Mouse (Mus musculus) spleen, postnatal 10 days (tissue): ENCODE results near the gene Macf1.
"Not testable (repeated sequence)": the region's sequence is repeated elsewhere in the genome, so short reads cannot be mapped to it uniquely, and the experiment has no call there.

Experiments
- DNase-seq, 2 experiments: peaks; one replicate each; pipeline ENCODE4 v3.0.0; 2021 to 2022; ENCODE audit warnings: low spot score in 2 of 2

Gene Macf1

GRCm38 (mm10) chr4:123360771-123361170 lies 323.4 kb downstream of the Macf1 start:
- no peak for DNase-seq

GRCm38 (mm10) chr4:123358613-123359012 lies 325.5 kb downstream of the Macf1 start:
- DNase-seq = no peak

GRCm38 (mm10) chr4:123355941-123356340 lies 328.2 kb downstream of the Macf1 start:
- DNase-seq = no peak

- DNase-seq = peak in 1 of 2 experiments; percentile 36
These were observed 330.8 kb downstream of the Macf1 start for GRCm38 (mm10) chr4:123353271-123353877.

GRCm38 (mm10) chr4:123343471-123343789 lies 340.7 kb downstream of the Macf1 start:
- no peak for DNase-seq

GRCm38 (mm10) chr4:123342642-123343470 lies 341.3 kb downstream of the Macf1 start, which contains the start of gene Bmp8a:
Bmp8a (minus strand) TSS chr4:123343252.
- DNase-seq = peak; percentile 38 to 77

- peak in 1 of 2 experiments; percentile 25 for DNase-seq
These were observed 342.0 kb downstream of the Macf1 start for GRCm38 (mm10) chr4:123342091-123342641.

- no peak for DNase-seq
These were observed 343.9 kb downstream of the Macf1 start for GRCm38 (mm10) chr4:123340232-123340631.

- no peak for DNase-seq
These were observed 346.5 kb downstream of the Macf1 start for GRCm38 (mm10) chr4:123337693-123338092.

- DNase-seq = no peak
These were observed 348.2 kb downstream of the Macf1 start for GRCm38 (mm10) chr4:123335796-123336585.

GRCm38 (mm10) chr4:123335244-123335643 lies 348.9 kb downstream of the Macf1 start:
- DNase-seq = not testable (repeated sequence)

GRCm38 (mm10) chr4:123334177-123334576 lies 350.0 kb downstream of the Macf1 start:
- no peak for DNase-seq

- no peak for DNase-seq
These were observed 351.0 kb downstream of the Macf1 start for GRCm38 (mm10) chr4:123333151-123333550.

- DNase-seq = not testable (repeated sequence)
These were observed 352.2 kb downstream of the Macf1 start for GRCm38 (mm10) chr4:123331961-123332360.

GRCm38 (mm10) chr4:123331326-123331725 lies 352.8 kb downstream of the Macf1 start:
- DNase-seq = no peak

GRCm38 (mm10) chr4:123328946-123329345 lies 355.2 kb downstream of the Macf1 start:
- DNase-seq = no peak

GRCm38 (mm10) chr4:123327630-123328029 lies 356.5 kb downstream of the Macf1 start:
- no peak for DNase-seq

- no peak for DNase-seq
These were observed 358.1 kb downstream of the Macf1 start for GRCm38 (mm10) chr4:123326087-123326486.

GRCm38 (mm10) chr4:123323534-123323933 lies 360.6 kb downstream of the Macf1 start, which contains the start of gene Oxct2a:
Oxct2a (minus strand) TSS chr4:123323634.
- DNase-seq = no peak

- not testable (repeated sequence) for DNase-seq
These were observed 361.2 kb downstream of the Macf1 start for GRCm38 (mm10) chr4:123322910-123323309.

GRCm38 (mm10) chr4:123314497-123314896 lies 369.7 kb downstream of the Macf1 start:
- no peak for DNase-seq

GRCm38 (mm10) chr4:123313010-123313409 lies 371.1 kb downstream of the Macf1 start:
- DNase-seq = no peak
